Mouse (Mus musculus) heart, adult 2 months (tissue): ENCODE data around the gene Gm14214. TPM values are rescaled to one million over a fixed set of nuclear protein-coding genes. Genes with fewer than 3 reads are reported as not detected.
A peak's percentile ranks its signal among the peaks of the same experiment; 100 is the strongest.

Source experiments
- DNase-seq, 2 experiments: peaks; one replicate each; pipeline ENCODE4 v3.0.0; 2021
- H3K27ac ChIP-seq: fragments of 200-600 bp; 2 replicates; pipeline ENCODE4 v1.8.1; 2022
- H3K27me3 ChIP-seq: fragments of 200-500 bp; 2 replicates; pipeline ENCODE4 v1.6.1; 2012; ENCODE audit warnings: mild to moderate bottlenecking, low read length, inconsistent platforms, mixed read lengths; ENCODE audit not compliant: control insufficient read depth, insufficient read depth
- H3K36me3 ChIP-seq: fragments of 200-500 bp; 2 replicates; pipeline ENCODE4 v1.6.1; 2012; ENCODE audit warnings: low read length, inconsistent platforms; ENCODE audit not compliant: control insufficient read depth, insufficient read depth
- H3K4me1 ChIP-seq: fragments of 200-500 bp; 2 replicates; pipeline ENCODE4 v1.6.1; 2011; ENCODE audit warnings: low read length; ENCODE audit not compliant: control insufficient read depth, insufficient read depth
- H3K4me3 ChIP-seq: fragments of 200-600 bp; 2 replicates; pipeline ENCODE4 v1.8.1; 2022
- H3K79me2 ChIP-seq: fragments of 200-500 bp; replicated peaks from 2 replicates; pipeline ENCODE4 v1.6.1; 2012; ENCODE audit warnings: mild to moderate bottlenecking, inconsistent platforms, low read length, moderate library complexity, mixed read lengths; ENCODE audit not compliant: control insufficient read depth, insufficient read depth
- H3K9ac ChIP-seq: fragments of 200-500 bp; 2 replicates; pipeline ENCODE4 v1.6.1; 2012; ENCODE audit warnings: low read depth, mild to moderate bottlenecking, control low read depth, inconsistent platforms, low read length, mixed read lengths
- CTCF ChIP-seq: fragments of 200-600 bp; IDR thresholded peaks from 2 replicates; pipeline ENCODE4 v1.8.1; 2022; ENCODE audit warnings: antibody characterized with exemption, mild to moderate bottlenecking, moderate library complexity
- EP300 ChIP-seq: fragments of 200-500 bp; IDR thresholded peaks from 2 replicates; pipeline ENCODE4 v1.6.1; 2011; ENCODE audit warnings: low read depth, low read length, control low read depth; ENCODE audit not compliant: insufficient read depth
- POLR2A ChIP-seq: fragments of 200-500 bp; IDR thresholded peaks from 2 replicates; pipeline ENCODE4 v1.6.1; 2011; ENCODE audit warnings: mild to moderate bottlenecking, low read depth, low read length, control low read depth; ENCODE audit not compliant: insufficient read depth
- WGBS: fragments of 180-500 bp; shearing (Covaris S2); methylation state at CpG from one replicate; pipeline ENCODE4 v1.1.7; 2018; 5-methylcytosine and 5-hydroxymethylcytosine counted together
- intact Hi-C: fragments of 180-260 bp; cut with DNase I; formaldehyde crosslinking; loops from one replicate; pipeline ENCODE4 v1.15.1; 2025
- polyA plus RNA-seq: library from polyadenylated mRNA; depleted of rRNA; stranded (reverse); fragments of >200 nt; gene quantifications from 2 replicates; pipeline ENCODE4 v1.2.3, GENCODE M21; 2012
- total RNA-seq, 2 experiments: library from RNA; stranded (reverse); gene quantifications; 2 replicates each; pipeline ENCODE4 v1.2.3; 2021

Gm14214 gene
- total and polyA plus RNA-seq, 3 experiments: not detected

GRCm38 (mm10) chr2:154785284-154785683 is 15.5 kb upstream of the Gm14214 start:
- 43% methylated on average over 3 of the region's 3 CpGs for WGBS

GRCm38 (mm10) chr2:154782856-154783650 is 13.2 kb upstream of the Gm14214 start:
- Histone ChIP-seq H3K79me2 (no peaks in the 10 kb centered on the region), H3K27me3 (no peaks in the 10 kb centered on the region), H3K27ac (no peak overlapping the region), H3K36me3 (no peaks in the 10 kb centered on the region), H3K9ac (no peak overlapping the region), H3K4me1 (no peaks in the 10 kb centered on the region), H3K4me3 (no peak overlapping the region)
- DNase-seq: no peak
- TF ChIP-seq CTCF (no peak), POLR2A (no peak), EP300 (no peak)
- WGBS: 87% methylated on average over 17 of the region's 17 CpGs
- intact Hi-C loops: no loop called here

More at GRCm38 (mm10) chr2:154785284-154785683, 15.5 kb upstream of the Gm14214 start:
- DNase-seq: no peak
- H3K79me2 ChIP-seq: no peaks in the 10 kb centered on the region
- H3K4me1 ChIP-seq: no peaks in the 10 kb centered on the region
- no peak overlapping the region for H3K9ac ChIP-seq
- TF ChIP-seq CTCF: no peak
- TF ChIP-seq POLR2A: no peak
- no peak for TF ChIP-seq EP300
- H3K27me3 ChIP-seq: no peaks in the 10 kb centered on the region
- H3K36me3 ChIP-seq: no peaks in the 10 kb centered on the region
- no peak overlapping the region for H3K4me3 ChIP-seq
- intact Hi-C loops: no loop called here
- no peak overlapping the region for H3K27ac ChIP-seq

- Histone ChIP-seq H3K9ac (no peak overlapping the region), H3K4me3 (no peak overlapping the region), H3K4me1 (no peaks in the 10 kb centered on the region), H3K36me3 (no peaks in the 10 kb centered on the region), H3K27me3 (no peaks in the 10 kb centered on the region), H3K79me2 (no peaks in the 10 kb centered on the region), H3K27ac (no peak overlapping the region)
- 76% methylated on average over 4 of the region's 4 CpGs for WGBS
- no peak for DNase-seq
- no peak for TF ChIP-seq POLR2A
- TF ChIP-seq CTCF: no peak
- TF ChIP-seq EP300: no peak
- intact Hi-C loops: no loop called here
Measured at GRCm38 (mm10) chr2:154782361-154782760, 12.5 kb upstream of the Gm14214 start.

- Histone ChIP-seq H3K79me2 (no peaks in the 10 kb centered on the region), H3K36me3 (no peaks in the 10 kb centered on the region), H3K27ac (no peak overlapping the region), H3K4me1 (no peaks in the 10 kb centered on the region), H3K9ac (no peak overlapping the region), H3K4me3 (no peak overlapping the region), H3K27me3 (no peaks in the 10 kb centered on the region)
- DNase-seq: no peak
- whole genome bisulfite sequencing: 59% methylated on average over 3 of the region's 3 CpGs
- no peak for TF ChIP-seq POLR2A
- no peak for TF ChIP-seq CTCF
- intact Hi-C loops: no loop called here
Measured at GRCm38 (mm10) chr2:154779648-154780047, 9.8 kb upstream of the Gm14214 start.

- WGBS: 53% methylated on average over 7 of the region's 7 CpGs
- no peak for DNase-seq
- no peak for TF ChIP-seq POLR2A
- no peak for TF ChIP-seq EP300
- TF ChIP-seq CTCF: no peak
- no peak overlapping the region for H3K4me3 ChIP-seq
- H3K27me3 ChIP-seq: no peaks in the 10 kb centered on the region
- H3K79me2 ChIP-seq: no peaks in the 10 kb centered on the region
- H3K9ac ChIP-seq: no peak overlapping the region
- no peak overlapping the region for H3K27ac ChIP-seq
- no peaks in the 10 kb centered on the region for H3K36me3 ChIP-seq
- no peaks in the 10 kb centered on the region for H3K4me1 ChIP-seq
- intact Hi-C loops: loop anchor here (2.0 kb wide), 1 partner anchor 78 kb away; no protein-coding TSS in a partner anchor
Measured at GRCm38 (mm10) chr2:154776496-154776895, 6.7 kb upstream of the Gm14214 start.

GRCm38 (mm10) chr2:154774032-154774431 is 4.2 kb upstream of the Gm14214 start:
- TF ChIP-seq POLR2A: no peak
- no peak for TF ChIP-seq EP300
- TF ChIP-seq CTCF: peak; percentile 26
- no peaks in the 10 kb centered on the region for H3K79me2 ChIP-seq
- H3K9ac ChIP-seq: no peak overlapping the region
- no peak overlapping the region for H3K4me3 ChIP-seq
- no peaks in the 10 kb centered on the region for H3K27me3 ChIP-seq
- no peaks in the 10 kb centered on the region for H3K4me1 ChIP-seq
- H3K27ac ChIP-seq: no peak overlapping the region
- 86% methylated on average over 1 of the region's 1 CpGs for WGBS
- H3K36me3 ChIP-seq: no peaks in the 10 kb centered on the region
- no peak for DNase-seq
- intact Hi-C loops: no loop called here
